Mouse (Mus musculus) R1 (cell line): ENCODE data around the gene Chpf2.

Source experiments
- DNase-seq: peaks from one replicate; pipeline ENCODE4 v3.0.0-alpha.2; 2018; ENCODE audit warnings: low read depth, low spot score

The Chpf2 gene

DNA sequence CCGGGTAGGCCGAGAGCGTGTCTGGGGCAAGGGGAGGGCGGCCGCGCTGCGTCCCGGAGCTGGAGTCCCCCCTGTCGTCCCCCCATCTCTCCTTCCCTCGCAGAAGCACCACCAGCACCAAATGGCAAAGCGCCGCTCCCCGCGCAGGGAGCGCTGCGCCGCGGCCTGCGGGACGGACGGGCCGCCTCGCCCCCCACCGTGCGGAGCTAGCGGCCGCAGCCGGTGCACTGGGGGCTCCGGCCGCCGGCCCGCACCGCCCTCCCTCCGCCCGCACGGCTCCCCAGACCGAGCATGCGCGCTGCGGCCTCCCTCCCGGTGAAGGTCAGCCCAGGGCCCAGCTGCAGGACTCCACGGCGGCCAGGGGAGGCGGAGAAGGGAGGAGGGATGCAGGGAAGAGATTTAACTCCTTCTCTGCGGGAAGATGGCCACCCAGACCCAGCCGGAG lies 18.1 kb downstream of the Chpf2 start:
- DNase-seq = peak; percentile 27

GRCm38 (mm10) chr5:24605321-24605979 lies 18.9 kb downstream of the Chpf2 start:
- no peak for DNase-seq

DNA sequence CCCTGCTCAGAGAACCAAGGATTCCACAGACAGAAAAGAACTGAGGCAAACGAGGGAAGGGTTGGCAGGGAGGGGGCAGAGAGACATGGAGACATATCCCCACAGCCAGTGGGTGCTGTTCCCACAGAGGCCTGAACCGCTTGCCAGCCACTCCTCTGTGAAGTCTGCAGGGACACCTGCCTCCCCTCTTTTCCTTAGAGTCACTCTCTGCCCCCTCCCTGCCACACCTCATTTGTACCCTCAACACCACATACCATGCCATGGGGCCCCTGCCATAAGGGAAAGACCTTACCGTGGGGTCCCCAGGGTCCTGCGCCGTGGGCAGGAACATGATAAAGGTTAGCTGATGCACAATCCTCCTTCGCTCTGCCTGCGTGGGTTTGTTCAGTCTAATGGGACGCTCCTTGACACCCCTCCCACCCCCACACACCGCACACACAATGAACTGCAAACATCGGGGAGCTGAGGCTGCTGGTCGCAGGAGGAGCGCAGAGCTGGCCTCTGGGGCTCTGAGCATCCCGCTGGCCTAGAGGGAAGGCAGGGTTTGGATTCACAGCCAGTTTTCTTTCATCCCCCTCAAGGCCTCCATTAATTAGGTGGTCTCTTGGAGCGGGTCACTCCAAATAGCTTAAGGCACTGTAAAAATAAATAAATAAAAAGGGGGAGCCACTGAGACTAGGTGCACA lies 19.6 kb downstream of the Chpf2 start:
- no peak for DNase-seq

DNA sequence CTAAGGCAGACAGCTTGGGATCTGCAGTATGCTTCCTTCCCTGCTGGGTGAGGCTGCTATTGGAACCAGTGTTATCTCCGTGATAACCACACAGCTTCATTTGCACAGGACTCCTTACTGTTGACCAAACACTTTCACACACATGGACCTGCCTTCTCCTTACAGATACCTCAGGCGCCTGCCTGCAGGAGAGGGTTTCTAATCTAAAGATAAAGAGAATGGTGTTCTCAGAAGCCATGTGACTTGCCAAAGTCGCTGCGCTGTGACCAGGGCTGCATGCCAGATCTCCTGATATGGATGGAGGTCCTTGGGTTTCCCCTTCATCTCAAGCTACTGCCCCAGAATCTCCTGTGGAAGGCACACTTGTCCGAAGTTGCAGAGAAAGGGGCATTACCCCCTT lies 22.8 kb downstream of the Chpf2 start:
- no peak for DNase-seq

DNA sequence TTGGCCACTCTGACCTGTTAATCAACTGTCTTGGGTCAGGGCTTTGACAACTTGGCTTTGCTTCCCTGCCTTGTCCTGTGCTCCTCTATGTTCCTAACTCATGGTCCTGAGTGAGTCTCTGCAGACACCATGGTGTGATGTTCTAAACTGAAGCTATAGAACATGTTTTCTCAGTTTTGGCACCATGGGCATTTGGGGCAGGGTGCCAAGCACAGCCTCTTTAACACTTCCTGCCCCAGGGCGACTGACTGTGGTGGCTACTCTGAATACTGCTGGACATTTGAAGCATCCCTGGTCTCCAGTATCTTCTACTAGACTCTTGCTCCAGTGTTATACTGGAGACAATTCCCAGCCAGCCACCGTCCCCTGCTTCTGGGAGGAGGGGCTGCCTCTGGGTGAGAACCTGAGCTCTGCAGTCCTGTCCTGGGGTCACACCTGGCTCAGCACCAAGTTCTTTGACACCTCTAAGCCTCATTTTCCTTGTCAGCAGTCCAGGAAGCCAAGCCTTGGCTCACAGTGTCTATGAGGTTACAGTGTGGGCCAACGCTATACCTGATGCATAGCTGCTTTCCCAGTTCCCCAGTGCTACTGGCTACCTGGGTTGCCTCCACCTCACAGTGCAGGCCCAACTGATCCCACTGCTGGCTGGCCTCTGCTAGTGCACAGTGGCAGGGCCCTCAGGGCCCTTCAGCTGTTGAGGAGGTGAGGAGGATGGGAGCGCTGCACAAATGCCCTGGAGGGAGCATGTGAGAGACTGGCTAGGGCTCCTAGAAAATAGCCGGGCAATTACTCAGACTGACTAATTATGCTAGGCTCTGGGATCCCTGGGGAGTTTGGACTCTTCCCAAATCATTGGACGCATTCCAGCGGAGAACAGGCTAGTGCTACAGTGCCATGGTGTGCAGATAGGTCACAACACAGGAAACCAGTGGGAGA lies 25.1 kb downstream of the Chpf2 start:
- no peak for DNase-seq

DNA sequence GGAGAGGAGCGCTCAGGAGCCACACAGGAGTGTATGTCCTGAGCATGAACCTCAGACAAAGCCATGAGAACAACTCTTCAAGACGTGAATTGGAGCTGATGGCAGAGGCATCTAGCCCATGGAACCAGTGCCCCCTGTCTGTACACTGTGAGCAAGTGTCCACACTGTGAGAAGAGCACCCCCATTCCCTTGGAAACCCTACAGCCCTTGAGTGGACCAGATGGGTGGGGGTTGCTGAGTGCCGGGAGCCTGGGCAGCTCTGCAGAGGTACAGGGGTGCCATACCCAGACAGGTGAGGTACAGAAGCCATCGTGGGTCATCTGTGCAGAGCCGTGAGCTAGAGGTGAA lies 25.7 kb downstream of the Chpf2 start:
- no peak for DNase-seq

- DNase-seq = no peak
These were observed 28.6 kb downstream of the Chpf2 start for GRCm38 (mm10) chr5:24615097-24615496.

- no peak for DNase-seq
These were observed 32.4 kb downstream of the Chpf2 start for GRCm38 (mm10) chr5:24618921-24619320.

GRCm38 (mm10) chr5:24620116-24620515 lies 33.6 kb downstream of the Chpf2 start:
- no peak for DNase-seq

DNA sequence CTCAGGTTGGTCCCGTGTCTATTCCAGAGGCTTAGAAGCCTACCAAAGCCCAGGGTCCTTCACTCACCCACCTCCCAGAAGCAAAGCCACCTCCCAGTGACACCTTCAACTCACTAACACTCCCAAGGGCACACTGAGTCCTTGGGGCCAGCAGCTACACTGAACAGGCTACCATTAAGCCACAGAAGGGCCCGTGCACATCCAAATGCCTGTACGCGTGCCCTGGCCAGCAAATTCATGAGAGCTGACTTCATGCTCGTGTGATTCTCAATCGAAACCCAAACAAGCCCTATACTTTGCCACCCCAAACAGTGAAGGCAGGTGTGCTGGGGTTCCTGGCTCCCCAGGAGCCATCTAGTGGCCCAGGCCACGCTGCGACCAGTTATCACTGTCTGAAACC lies 34.1 kb downstream of the Chpf2 start:
- no peak for DNase-seq

GRCm38 (mm10) chr5:24622386-24623040 lies 36.0 kb downstream of the Chpf2 start:
- no peak for DNase-seq

- DNase-seq = no peak
These were observed 36.8 kb downstream of the Chpf2 start for GRCm38 (mm10) chr5:24623041-24623985.

- DNase-seq = peak; percentile 51
These were observed 37.7 kb downstream of the Chpf2 start, which contains the start of gene Smarcd3 for GRCm38 (mm10) chr5:24623986-24624821. TSS of gene Smarcd3 (minus strand) at chr5:24624411.

DNA sequence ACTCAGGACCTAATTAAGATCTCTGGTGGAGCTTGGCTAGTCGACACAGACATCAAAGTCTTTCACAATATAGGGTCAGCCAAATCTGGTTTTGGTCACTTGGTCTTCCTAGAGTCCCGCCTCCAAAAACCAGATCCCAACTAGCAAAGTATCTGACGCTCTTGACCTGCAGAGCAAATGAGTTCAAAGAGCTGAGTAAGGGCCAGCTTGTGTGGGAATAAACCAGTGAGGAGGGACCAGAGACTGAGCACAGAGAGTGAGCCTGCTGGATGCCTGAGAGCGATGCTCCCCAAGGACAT lies 38.2 kb downstream of the Chpf2 start:
- no peak for DNase-seq

GRCm38 (mm10) chr5:24629712-24630111 lies 43.2 kb downstream of the Chpf2 start:
- DNase-seq = no peak

- DNase-seq = no peak
These were observed 48.6 kb downstream of the Chpf2 start for GRCm38 (mm10) chr5:24635093-24635492.

GRCm38 (mm10) chr5:24635526-24636141 lies 49.1 kb downstream of the Chpf2 start:
- no peak for DNase-seq

- no peak for DNase-seq
These were observed 50.4 kb downstream of the Chpf2 start for GRCm38 (mm10) chr5:24636987-24637386.

- DNase-seq = peak; percentile 36
These were observed 51.6 kb downstream of the Chpf2 start for GRCm38 (mm10) chr5:24638131-24638530.
